Mouse (Mus musculus) bone marrow macrophage, adult 2 months (primary cell): Measurements from ENCODE around the gene Fam81a. TPM values are rescaled to one million over a fixed set of nuclear protein-coding genes. Genes with fewer than 3 reads are reported as not detected.

ENCODE experiments used
- H3K27ac ChIP-seq: 2 replicates; pipeline ENCODE4 v1.5.1; 2012; ENCODE audit warnings: low read depth, low read length; ENCODE audit not compliant: insufficient read depth
- H3K4me1 ChIP-seq: 2 replicates; pipeline ENCODE4 v1.6.1; 2012; ENCODE audit warnings: low read length; ENCODE audit not compliant: control insufficient read depth, insufficient read depth
- H3K4me3 ChIP-seq: 2 replicates; pipeline ENCODE4 v1.5.1; 2012; ENCODE audit warnings: mild to moderate bottlenecking, low read length, moderate library complexity; ENCODE audit not compliant: insufficient read depth
- CTCF ChIP-seq: IDR thresholded peaks from 2 replicates; pipeline ENCODE4 v1.5.1; 2012; ENCODE audit warnings: low read depth, mild to moderate bottlenecking, low read length, moderate library complexity
- POLR2A ChIP-seq: IDR thresholded peaks from 2 replicates; pipeline ENCODE4 v1.6.1; 2012; ENCODE audit warnings: mild to moderate bottlenecking, low read depth, low read length, borderline replicate concordance
- polyA plus RNA-seq: library from polyadenylated mRNA; stranded (reverse); fragments of >200 nt; gene quantifications from 2 replicates; pipeline ENCODE4 v1.2.4, GENCODE M21; 2012; ENCODE audit not compliant: missing spikeins, insufficient read depth, insufficient read length

Gene Fam81a
- polyA plus RNA-seq, 1 experiment, result not detected

DNA sequence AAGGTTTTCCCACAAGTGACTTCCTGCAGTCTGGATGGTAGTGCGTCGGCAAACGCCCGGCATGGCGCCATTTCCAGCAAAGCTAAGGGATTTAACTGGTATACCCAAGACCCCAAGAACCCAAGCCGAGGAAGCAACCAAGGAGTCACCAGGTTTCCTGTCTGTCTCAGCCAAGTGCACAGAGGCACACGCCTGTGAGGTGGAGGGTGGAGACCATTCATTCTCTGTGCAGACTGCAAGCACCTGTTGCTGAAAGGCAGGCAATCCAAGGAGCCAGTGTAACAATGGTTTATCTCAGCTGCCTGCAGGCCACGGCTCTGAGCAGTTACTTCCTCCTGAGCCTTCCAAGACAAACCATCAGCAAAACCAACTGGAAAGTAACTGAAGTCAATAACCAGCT, 70.0 kb downstream of the Fam81a start:
- no peak for TF ChIP-seq POLR2A
- no peak for TF ChIP-seq CTCF
- no peak overlapping the region for H3K27ac ChIP-seq
- no peaks in the 10 kb centered on the region for H3K4me1 ChIP-seq

DNA sequence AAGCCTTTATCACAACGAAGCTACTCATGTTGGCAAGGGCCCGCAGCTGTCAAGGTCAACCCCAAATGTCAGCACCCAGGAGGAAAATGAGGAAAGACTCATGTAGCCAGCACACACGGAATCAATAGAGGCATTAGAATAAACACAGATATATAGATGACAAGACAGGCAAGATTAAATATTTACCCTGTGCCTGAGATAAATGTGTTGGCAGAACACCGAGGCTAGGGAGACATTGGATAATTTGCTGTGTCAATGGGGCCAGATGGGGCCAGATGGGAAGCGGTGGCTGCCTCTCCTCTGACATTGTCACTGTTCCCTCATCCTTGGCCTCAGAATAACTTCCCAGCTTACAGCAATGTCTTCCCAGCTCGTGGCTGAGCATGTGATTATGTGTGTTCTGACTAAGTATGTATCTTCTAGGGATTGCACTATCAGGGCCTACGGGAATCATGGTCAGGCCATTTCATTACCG, 72.4 kb downstream of the Fam81a start:
- TF ChIP-seq CTCF (no peak), POLR2A (no peak)
- H3K4me1 ChIP-seq, result no peaks in the 10 kb centered on the region
- no peak overlapping the region for H3K27ac ChIP-seq
- H3K4me3 ChIP-seq, result no peak overlapping the region

More for the DNA sequence above, 70.0 kb downstream of the Fam81a start:
- no peak overlapping the region for H3K4me3 ChIP-seq

DNA sequence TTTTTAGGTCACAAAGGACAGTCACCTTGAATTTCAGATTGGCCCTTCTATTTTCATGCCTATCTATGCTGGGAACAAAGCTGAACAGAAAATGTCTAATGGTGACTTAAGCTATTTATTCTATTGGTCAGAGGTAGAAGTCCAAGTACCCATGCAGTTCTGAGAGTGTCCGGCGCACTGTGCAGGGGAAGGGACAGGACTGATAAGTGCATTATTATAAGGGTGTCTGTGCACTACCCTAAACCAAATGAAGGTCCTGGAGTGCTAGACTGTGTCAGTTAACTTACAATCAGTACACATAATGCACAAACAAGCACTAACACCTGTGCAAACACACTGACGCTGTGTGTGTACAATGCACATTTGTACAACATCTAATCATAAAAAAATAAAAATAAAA, 74.9 kb downstream of the Fam81a start:
- Histone ChIP-seq H3K4me1 (no peaks in the 10 kb centered on the region), H3K4me3 (no peak overlapping the region), H3K27ac (no peak overlapping the region)
- TF ChIP-seq POLR2A (no peak), CTCF (no peak)

DNA sequence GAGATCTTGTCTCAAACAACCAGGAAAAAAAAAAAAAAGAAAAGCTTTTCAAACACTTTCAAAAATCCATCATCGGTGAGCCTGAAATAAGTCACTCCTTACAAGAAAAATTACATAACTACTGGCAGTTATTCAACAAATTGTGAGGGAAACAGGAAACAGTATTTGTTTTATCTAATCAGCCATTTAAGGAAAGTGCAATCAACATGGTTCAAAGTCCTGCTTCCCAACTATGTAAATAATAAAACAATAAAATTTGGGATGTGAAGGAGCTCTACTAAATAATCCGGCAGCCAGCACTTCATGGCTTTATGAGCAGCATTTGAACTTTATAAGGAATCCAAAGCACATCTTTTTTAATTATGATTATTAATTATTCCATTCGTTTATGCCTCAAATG, 80.3 kb downstream of the Fam81a start:
- H3K27ac ChIP-seq, result no peak overlapping the region
- TF ChIP-seq POLR2A (no peak), CTCF (no peak)
- no peak overlapping the region for H3K4me3 ChIP-seq
- no peaks in the 10 kb centered on the region for H3K4me1 ChIP-seq

DNA sequence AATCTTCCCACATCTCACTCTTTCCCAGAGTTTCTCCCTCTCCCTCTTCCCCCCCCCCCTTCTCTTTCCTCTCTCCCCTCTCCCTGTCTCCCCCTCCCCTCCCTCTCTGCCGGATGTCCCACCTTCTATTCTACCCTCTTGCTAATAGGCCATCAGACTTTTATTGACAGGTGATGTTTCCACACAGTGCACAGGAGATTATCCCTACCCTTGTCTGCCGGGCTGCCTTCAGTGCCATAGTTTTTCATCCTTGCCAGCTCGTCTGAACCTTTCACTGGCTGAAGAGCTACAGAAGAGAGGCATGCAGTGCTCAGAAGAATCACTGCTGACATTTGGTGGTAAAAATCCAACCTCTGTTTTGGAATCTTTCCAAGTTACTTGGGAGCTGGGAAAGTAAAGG, 88.9 kb downstream of the Fam81a start:
- H3K4me1 ChIP-seq, result peaks cover 10% of the 10 kb centered on the region
- H3K4me3 ChIP-seq, result no peak overlapping the region
- H3K27ac ChIP-seq, result no peak overlapping the region
- TF ChIP-seq CTCF (no peak), POLR2A (no peak)

DNA sequence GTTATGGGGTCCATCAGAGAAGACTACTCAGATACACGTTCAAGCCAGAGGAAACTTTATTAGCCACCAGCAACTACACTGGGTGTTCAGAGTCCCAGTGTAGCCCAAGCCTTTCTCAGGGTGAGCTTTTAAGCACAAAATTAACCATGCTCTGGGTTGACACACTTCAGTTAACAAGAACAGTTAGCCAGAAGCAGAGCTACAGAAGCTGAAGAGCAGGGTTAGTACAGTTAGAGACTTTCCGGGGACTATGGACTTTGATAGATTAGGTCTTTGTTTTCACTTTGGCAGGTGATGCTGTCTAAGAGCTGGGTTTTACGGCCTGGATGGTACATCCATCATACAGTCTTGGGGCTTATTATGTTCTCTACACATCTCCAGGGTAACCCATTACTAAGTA, 89.6 kb downstream of the Fam81a start:
- no peak overlapping the region for H3K27ac ChIP-seq
- TF ChIP-seq CTCF (no peak), POLR2A (no peak)
- no peak overlapping the region for H3K4me3 ChIP-seq
- peaks cover 10% of the 10 kb centered on the region for H3K4me1 ChIP-seq

DNA sequence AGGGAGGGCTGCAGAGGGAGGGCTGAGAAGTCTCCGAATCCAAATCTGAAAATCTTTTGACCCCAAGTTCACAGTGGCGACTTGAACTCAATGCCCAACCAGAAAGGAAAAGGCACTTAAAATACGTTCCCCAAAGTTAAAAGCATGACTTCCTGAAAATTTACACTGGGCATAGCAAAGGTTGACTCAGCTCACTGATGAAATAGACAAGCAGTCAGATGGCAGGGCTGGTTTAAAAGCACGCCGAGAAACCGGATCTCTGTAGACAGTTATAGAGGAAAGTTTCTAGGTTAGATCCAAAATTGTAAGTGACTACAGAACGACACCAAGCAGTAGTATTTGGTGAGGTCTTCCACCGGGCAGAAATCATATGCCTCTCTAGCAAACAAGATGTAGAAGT, 92.5 kb downstream of the Fam81a start:
- Histone ChIP-seq H3K4me3 (no peak overlapping the region), H3K27ac (no peak overlapping the region), H3K4me1 (peaks cover 10% of the 10 kb centered on the region)
- TF ChIP-seq POLR2A (no peak), CTCF (no peak)

DNA sequence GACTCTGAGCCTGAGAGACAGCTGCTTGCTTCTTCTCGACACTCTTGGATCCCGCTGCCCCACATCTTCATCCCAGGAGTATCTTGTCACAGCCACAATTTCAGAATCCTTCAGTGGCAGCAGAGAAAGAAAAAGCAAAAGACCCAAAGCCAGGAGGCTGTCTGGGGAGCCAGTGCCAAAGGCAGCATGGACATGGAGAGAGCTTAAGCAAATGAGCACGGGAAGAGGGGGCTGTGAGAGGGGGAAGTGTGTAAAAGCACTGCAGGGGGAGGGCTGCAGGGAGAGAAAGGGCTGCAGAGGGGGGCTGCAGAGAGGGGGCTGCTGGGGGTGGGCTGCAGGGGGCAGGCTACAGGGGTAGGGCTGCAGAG, 93.0 kb downstream of the Fam81a start:
- no peak overlapping the region for H3K27ac ChIP-seq
- TF ChIP-seq POLR2A (no peak), CTCF (no peak)

DNA sequence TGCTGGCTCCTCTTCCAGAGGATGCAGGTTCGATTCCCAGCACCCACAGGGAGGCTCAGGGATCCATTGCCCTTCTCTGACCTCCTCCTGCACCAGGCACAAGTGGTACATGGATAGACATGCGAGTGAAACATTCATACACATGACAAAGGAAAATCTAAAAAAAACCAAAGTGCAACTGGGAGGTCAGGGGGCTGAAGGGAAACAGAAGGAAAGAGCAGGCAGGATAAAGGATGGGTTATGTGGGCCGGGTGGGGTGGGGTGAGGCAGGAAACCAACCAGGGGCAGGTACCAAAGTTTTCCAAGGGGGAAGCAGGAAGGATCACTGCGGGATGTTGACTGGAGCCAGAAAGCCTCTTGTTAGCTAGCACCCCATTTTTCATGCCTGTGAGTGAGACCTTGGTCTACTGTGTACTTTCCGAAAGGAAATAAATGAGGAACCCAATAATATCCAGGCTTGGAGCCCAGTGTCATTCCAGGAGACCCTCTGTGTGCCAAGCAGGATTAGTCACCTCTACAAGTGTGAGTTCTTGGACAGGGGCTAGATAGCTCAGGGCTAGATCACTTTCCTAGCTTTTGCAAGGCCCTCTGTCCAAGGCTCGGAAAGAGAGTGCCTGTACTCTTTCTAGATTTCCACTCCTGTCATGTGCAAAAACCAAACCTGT, 93.5 kb downstream of the Fam81a start:
- peaks cover 10% of the 10 kb centered on the region for H3K4me1 ChIP-seq
- TF ChIP-seq CTCF (no peak), POLR2A (no peak)
- no peak overlapping the region for H3K4me3 ChIP-seq
- no peak overlapping the region for H3K27ac ChIP-seq

More for the DNA sequence above, 93.0 kb downstream of the Fam81a start:
- Histone ChIP-seq H3K4me1 (peaks cover 10% of the 10 kb centered on the region), H3K4me3 (no peak overlapping the region)

DNA sequence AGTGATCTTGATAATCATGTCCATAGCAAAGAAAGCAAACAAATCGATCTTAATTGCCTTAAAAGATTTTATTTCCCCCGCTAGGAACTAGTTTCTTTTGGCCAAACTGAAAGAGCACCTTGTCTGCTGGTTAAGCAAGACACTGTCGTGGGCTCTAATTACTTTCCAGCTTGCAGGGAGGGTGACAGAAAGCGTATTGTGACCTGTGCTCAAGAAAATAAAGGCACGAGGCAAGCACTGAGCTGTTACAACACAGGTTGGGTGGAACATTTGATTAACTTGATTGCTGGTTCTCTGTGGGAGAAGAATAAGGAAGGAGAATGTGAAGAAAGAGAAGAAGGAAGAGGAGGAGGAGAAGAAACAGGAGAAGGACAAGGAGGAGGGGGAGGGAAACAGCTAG, 94.1 kb downstream of the Fam81a start:
- H3K27ac ChIP-seq, result no peak overlapping the region
- no peak overlapping the region for H3K4me3 ChIP-seq
- TF ChIP-seq CTCF (no peak), POLR2A (no peak)
- H3K4me1 ChIP-seq, result peaks cover 10% of the 10 kb centered on the region
